Mouse (Mus musculus): ENCODE measurements around the gene H2-M5. TPM values are rescaled to one million over a fixed set of nuclear protein-coding genes. Genes with fewer than 3 reads are reported as not detected.

Gene H2-M5
- polyA plus RNA-seq, 1 experiment from 2014 or later, result 0.34 TPM

GRCm38 (mm10) chr17:37011719-37012118 is 22.4 kb upstream of the H2-M5 start:
- no peak overlapping the region for H3K4me2 ChIP-seq
- H3K4me1 ChIP-seq (replicated peaks), result no peaks in the 10 kb centered on the region
- H3K4me3 ChIP-seq, result no peak overlapping the region
- no peaks in the 10 kb centered on the region for H3K9me3 ChIP-seq (replicated peaks)
- H3K36me3 ChIP-seq, result peaks cover 16% of the 10 kb centered on the region
- no peak for ATAC-seq (replicated peaks; ENCODE audit: insufficient number of reproducible peaks, insufficient read depth, low FRiP score, low read depth)
- no peak overlapping the region for H3K9ac ChIP-seq
- H3K27ac ChIP-seq, result no peak overlapping the region
- no peaks in the 10 kb centered on the region for H3K27me3 ChIP-seq
- WGBS, result 86% methylated on average over 3 of the region's 3 CpGs

- 88% methylated on average over 17 of the region's 17 CpGs for WGBS
Observed at GRCm38 (mm10) chr17:37009460-37010042, 20.2 kb upstream of the H2-M5 start.

GRCm38 (mm10) chr17:37008161-37008560 is 18.8 kb upstream of the H2-M5 start:
- no peaks in the 10 kb centered on the region for H3K9me3 ChIP-seq (replicated peaks)
- H3K27ac ChIP-seq, result no peak overlapping the region
- 0 out of 2 replicates have a peak, but pooled peaks cover 3% of the 10 kb centered on the region for H3K4me1 ChIP-seq (replicated peaks)
- H3K9ac ChIP-seq, result no peak overlapping the region
- no peak overlapping the region for H3K4me3 ChIP-seq
- ATAC-seq (replicated peaks; ENCODE audit: insufficient number of reproducible peaks, insufficient read depth, low FRiP score, low read depth), result no peak
- no peaks in the 10 kb centered on the region for H3K27me3 ChIP-seq
- H3K36me3 ChIP-seq, result peaks cover 16% of the 10 kb centered on the region
- H3K4me2 ChIP-seq, result no peak overlapping the region
- 79% methylated on average over 6 of the region's 6 CpGs for WGBS

More at GRCm38 (mm10) chr17:37009460-37010042, 20.2 kb upstream of the H2-M5 start:
- Histone ChIP-seq H3K27ac (no peak overlapping the region), H3K9ac (no peak overlapping the region), H3K9me3 (replicated peaks) (no peaks in the 10 kb centered on the region), H3K27me3 (no peaks in the 10 kb centered on the region), H3K4me1 (replicated peaks) (no peaks in the 10 kb centered on the region), H3K4me3 (no peak overlapping the region), H3K36me3 (peaks cover 16% of the 10 kb centered on the region), H3K4me2 (no peak overlapping the region)
- ATAC-seq (replicated peaks; ENCODE audit: insufficient number of reproducible peaks, insufficient read depth, low FRiP score, low read depth), result no peak

- no peaks in the 10 kb centered on the region for H3K9me3 ChIP-seq (replicated peaks)
- no peaks in the 10 kb centered on the region for H3K27me3 ChIP-seq
- peak overlapping the region; percentile 86 for H3K9ac ChIP-seq
- no peak for ATAC-seq (replicated peaks; ENCODE audit: insufficient number of reproducible peaks, insufficient read depth, low FRiP score, low read depth)
- no peak overlapping the region for H3K27ac ChIP-seq
- peak overlapping the region; percentile 95 for H3K4me2 ChIP-seq
- peak overlapping the region; percentile 71 for H3K4me3 ChIP-seq
- peaks cover 5% of the 10 kb centered on the region; the same call in 1 of the 2 replicates for H3K36me3 ChIP-seq
- 24% methylated on average over 4 of the region's 4 CpGs for WGBS
- 0 out of 2 replicates have a peak, but pooled peaks cover 5% of the 10 kb centered on the region for H3K4me1 ChIP-seq (replicated peaks)
Observed at GRCm38 (mm10) chr17:37003366-37003765, 14.0 kb upstream of the H2-M5 start.

DNA sequence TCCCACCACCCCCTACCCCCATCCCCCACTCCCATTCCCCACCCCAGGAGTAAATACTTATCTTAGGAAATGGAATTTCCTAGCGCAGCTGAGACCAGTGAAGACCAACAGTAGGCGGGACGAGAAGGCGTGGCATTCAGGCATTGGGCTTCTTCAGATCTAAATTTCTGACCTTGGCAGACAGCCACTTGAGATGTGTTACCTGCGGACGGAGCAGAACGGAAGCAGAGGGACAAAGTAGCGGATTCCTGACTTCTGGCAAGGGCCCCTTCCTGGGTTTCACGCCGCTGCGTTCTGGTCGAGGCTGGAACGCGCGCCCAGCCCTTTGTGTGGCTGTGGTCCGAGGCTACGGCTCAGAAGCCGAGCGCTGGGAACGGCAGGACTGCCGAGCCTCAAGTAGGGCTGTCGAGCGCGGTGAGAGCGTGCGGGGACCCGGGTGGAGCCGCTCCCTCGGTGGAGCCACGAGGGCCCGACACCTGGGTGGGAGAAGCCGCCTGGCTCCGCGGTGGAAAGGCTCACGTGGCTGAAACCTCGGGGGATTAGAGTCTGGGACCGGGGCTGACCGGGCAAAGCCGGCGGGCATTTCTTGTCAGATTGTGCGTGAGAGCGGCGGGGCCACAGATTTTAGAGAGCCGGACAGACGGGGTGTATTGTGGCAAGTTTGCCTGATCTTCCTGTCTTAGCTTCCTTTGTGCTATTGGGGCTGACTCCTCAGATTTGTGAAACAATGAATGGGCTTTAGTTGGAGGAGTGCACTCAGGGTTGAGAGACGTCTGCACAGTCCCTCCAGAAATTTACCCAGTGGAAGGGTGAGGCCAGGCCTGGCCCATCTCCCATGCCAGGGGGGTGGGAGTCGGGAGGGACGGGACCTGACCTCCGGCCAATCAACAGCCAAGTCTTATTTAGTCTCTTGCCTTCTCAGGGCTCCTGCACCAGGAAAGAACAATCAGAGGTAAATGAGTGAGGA is 13.3 kb upstream of the H2-M5 start:
- H3K27me3 ChIP-seq, result no peaks in the 10 kb centered on the region
- no peaks in the 10 kb centered on the region for H3K9me3 ChIP-seq (replicated peaks)
- under 1% methylated on average over 49 of the region's 49 CpGs for WGBS
- peak; percentile 79 for ATAC-seq (replicated peaks; ENCODE audit: insufficient number of reproducible peaks, insufficient read depth, low FRiP score, low read depth)
- peak overlapping the region; percentile 95 for H3K4me2 ChIP-seq
- peak overlapping the region; percentile 71 for H3K4me3 ChIP-seq
- peaks cover 2% of the 10 kb centered on the region; the same call in 1 of the 2 replicates for H3K36me3 ChIP-seq
- H3K27ac ChIP-seq, result peak overlapping the region; percentile 86
- H3K4me1 ChIP-seq (replicated peaks), result 0 out of 2 replicates have a peak, but pooled peaks cover 5% of the 10 kb centered on the region
- H3K9ac ChIP-seq, result peak overlapping the region; percentile 86

DNA sequence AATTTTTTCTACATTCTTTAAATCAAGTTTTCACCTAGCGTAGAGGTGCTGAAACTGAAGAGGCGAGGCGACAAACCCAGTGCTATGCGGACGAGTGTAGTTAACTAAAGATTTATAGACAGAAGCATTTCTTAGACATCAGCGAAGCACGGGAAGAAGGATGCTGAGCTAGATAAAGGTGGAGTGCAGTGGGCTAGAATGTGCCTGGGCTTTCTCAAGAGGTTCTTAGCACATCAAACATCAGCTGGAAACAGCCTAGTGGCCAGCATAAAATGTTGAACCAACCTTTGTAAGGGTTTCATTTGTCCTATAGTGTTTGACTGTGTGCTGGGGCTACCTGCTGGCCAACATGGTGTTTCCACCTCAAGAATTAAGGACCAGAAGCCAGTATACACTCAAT is 11.5 kb upstream of the H2-M5 start, which contains the start of gene Zfp57:
Gene Zfp57, plus strand, starts transcription at position 301 of the 400 bp plus-strand sequence.
- no peaks in the 10 kb centered on the region for H3K27me3 ChIP-seq
- H3K9me3 ChIP-seq (replicated peaks), result no peaks in the 10 kb centered on the region
- H3K36me3 ChIP-seq, result no peaks in the 10 kb centered on the region
- 86% methylated on average over 7 of the region's 7 CpGs for WGBS
- H3K27ac ChIP-seq, result no peak within 1 kb of the TSS
- H3K4me1 ChIP-seq (replicated peaks), result 0 out of 2 replicates have a peak, but pooled peaks cover 5% of the 10 kb centered on the region
- no peak for ATAC-seq (replicated peaks; ENCODE audit: insufficient number of reproducible peaks, insufficient read depth, low FRiP score, low read depth)
- peak within 1 kb of the TSS; percentile 71 for H3K4me3 ChIP-seq
- peak within 1 kb of the TSS; percentile 95 for H3K4me2 ChIP-seq
- no peak within 1 kb of the TSS for H3K9ac ChIP-seq

DNA sequence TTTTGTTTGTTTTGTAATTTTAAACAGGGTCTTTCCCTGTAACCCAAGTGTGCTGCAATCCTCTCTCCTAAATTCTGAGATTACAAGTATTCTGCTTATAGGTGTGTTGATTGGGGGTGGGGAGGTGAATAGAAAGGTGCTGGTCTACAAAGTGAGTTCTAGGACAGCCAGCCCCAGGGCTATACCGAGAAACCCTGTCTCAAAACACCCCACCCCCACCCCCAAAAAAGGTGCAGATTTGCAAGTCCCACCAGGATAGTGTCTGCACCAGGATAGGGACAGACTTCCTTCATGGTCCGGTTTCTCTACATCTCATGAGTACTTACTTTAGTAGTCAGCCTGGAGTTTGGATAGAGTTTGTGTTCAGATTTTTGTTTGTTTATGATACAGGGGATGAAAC is 9.1 kb upstream of the H2-M5 start:
- H3K4me3 ChIP-seq, result no peak overlapping the region
- no peaks in the 10 kb centered on the region for H3K9me3 ChIP-seq (replicated peaks)
- H3K27me3 ChIP-seq, result no peaks in the 10 kb centered on the region
- no peak for ATAC-seq (replicated peaks; ENCODE audit: insufficient number of reproducible peaks, insufficient read depth, low FRiP score, low read depth)
- 0 out of 2 replicates have a peak, but pooled peaks cover 5% of the 10 kb centered on the region for H3K4me1 ChIP-seq (replicated peaks)
- no peaks in the 10 kb centered on the region for H3K36me3 ChIP-seq
- 61% methylated on average over 2 of the region's 2 CpGs for WGBS
- no peak overlapping the region for H3K9ac ChIP-seq
- H3K27ac ChIP-seq, result no peak overlapping the region
- no peak overlapping the region for H3K4me2 ChIP-seq

GRCm38 (mm10) chr17:36997033-36997735 is 7.8 kb upstream of the H2-M5 start:
- no peak for ATAC-seq (replicated peaks; ENCODE audit: insufficient number of reproducible peaks, insufficient read depth, low FRiP score, low read depth)
- Histone ChIP-seq H3K36me3 (no peaks in the 10 kb centered on the region), H3K9me3 (replicated peaks) (no peaks in the 10 kb centered on the region), H3K4me3 (no peak overlapping the region), H3K9ac (no peak overlapping the region), H3K4me2 (no peak overlapping the region), H3K4me1 (replicated peaks) (no peaks in the 10 kb centered on the region), H3K27me3 (no peaks in the 10 kb centered on the region), H3K27ac (no peak overlapping the region)
- WGBS, result 23% methylated on average over 7 of the region's 7 CpGs

- WGBS, result 59% methylated on average over 3 of the region's 3 CpGs
- H3K4me2 ChIP-seq, result no peak overlapping the region
- no peak overlapping the region for H3K27ac ChIP-seq
- no peak for ATAC-seq (replicated peaks; ENCODE audit: insufficient number of reproducible peaks, insufficient read depth, low FRiP score, low read depth)
- H3K36me3 ChIP-seq, result no peaks in the 10 kb centered on the region
- H3K27me3 ChIP-seq, result no peaks in the 10 kb centered on the region
- H3K9me3 ChIP-seq (replicated peaks), result no peaks in the 10 kb centered on the region
- H3K4me1 ChIP-seq (replicated peaks), result no peaks in the 10 kb centered on the region
- no peak overlapping the region for H3K4me3 ChIP-seq
- H3K9ac ChIP-seq, result no peak overlapping the region
Observed at GRCm38 (mm10) chr17:36995448-36995847, 6.1 kb upstream of the H2-M5 start.

- Histone ChIP-seq H3K36me3 (no peaks in the 10 kb centered on the region), H3K4me2 (no peak overlapping the region), H3K4me3 (no peak overlapping the region), H3K9me3 (replicated peaks) (no peaks in the 10 kb centered on the region), H3K27me3 (0 out of 2 replicates have a peak, but pooled peaks cover under 1% of the 10 kb centered on the region), H3K9ac (no peak overlapping the region), H3K27ac (no peak overlapping the region), H3K4me1 (replicated peaks) (no peaks in the 10 kb centered on the region)
- no peak for ATAC-seq (replicated peaks; ENCODE audit: insufficient number of reproducible peaks, insufficient read depth, low FRiP score, low read depth)
- WGBS, result 74% methylated on average over 2 of the region's 2 CpGs
Observed at GRCm38 (mm10) chr17:36994528-36994927, 5.2 kb upstream of the H2-M5 start.

Data from heart, embryonic 15.5 days (tissue).